ENCODE assay signal across 9 mouse cellular contexts in genomic region chr6:100608429-100608828, GRCm38 (mm10).
DNase-seq lines count a peak whose midpoint lies in the region; ATAC-seq and TF ChIP-seq lines count a peak whose summit lies in the region.
"Had no signal": no experiment of that assay in that cellular context is flagged by ENCODE, and none has a peak within 500 bp of the region (broad histone marks: within the 10 kb centered on the region; RNA-seq: fewer than 3 reads in every experiment).

No protein-coding gene starts in this region.

- 95% methylated on average over 3 of the region's 3 CpGs for WGBS in forebrain, postnatal 0 days
- WGBS in forebrain, embryonic 10.5 days: 92% methylated on average over 3 of the region's 3 CpGs
- WGBS in embryonic facial prominence, embryonic 10.5 days: 89% methylated on average over 3 of the region's 3 CpGs

- H3K27me3 ChIP-seq in forebrain, postnatal 0 days (ENCODE audit: insufficient read depth, low read length): no peaks in the 10 kb centered on the region
- H3K27me3 ChIP-seq in forebrain, embryonic 10.5 days (ENCODE audit: poor library complexity, severe bottlenecking): no peaks in the 10 kb centered on the region
- H3K27me3 ChIP-seq in embryonic facial prominence, embryonic 10.5 days (replicated peaks; ENCODE audit: low read depth, poor library complexity, severe bottlenecking): no peaks in the 10 kb centered on the region
- H3K27me3 ChIP-seq: lung, embryonic 15.5 days had no signal

- DNase-seq in forebrain, postnatal 0 days: no peak
- DNase-seq in forebrain, embryonic 10.5 days (ENCODE audit: extremely low spot score, low spot score): no peak
- DNase-seq in lung, postnatal 36 days: peak; percentile 52
- no peak for DNase-seq in lung, adult 18-20 months
- DNase-seq in embryonic facial prominence, embryonic 10.5 days (ENCODE audit: low spot score): peak; percentile 28
- DNase-seq in thymus, postnatal 14 days: peak; percentile 54
- no peak for DNase-seq in layer of hippocampus, postnatal 36 days
- DNase-seq in adrenal gland, postnatal 25 days: no peak

- H3K4me2 ChIP-seq in forebrain, postnatal 0 days (ENCODE audit: low read depth): no peak overlapping the region
- H3K4me2 ChIP-seq: lung, embryonic 15.5 days had no signal

- no peak overlapping the region for H3K9ac ChIP-seq in forebrain, postnatal 0 days
- H3K9ac ChIP-seq: lung, embryonic 15.5 days had no signal

- H3K4me3 ChIP-seq in forebrain, postnatal 0 days (ENCODE audit: low read depth, low read length): no peak overlapping the region
- no peak overlapping the region for H3K4me3 ChIP-seq in forebrain, embryonic 10.5 days
- H3K4me3 ChIP-seq in embryonic facial prominence, embryonic 10.5 days: no peak overlapping the region
- H3K4me3 ChIP-seq: lung, embryonic 15.5 days had no signal

- H3K36me3 ChIP-seq in forebrain, postnatal 0 days (ENCODE audit: insufficient read depth): no peaks in the 10 kb centered on the region
- peaks cover 34% of the 10 kb centered on the region; the same call in 1 of the 2 replicates for H3K36me3 ChIP-seq in forebrain, embryonic 10.5 days (replicated peaks)
- peaks cover 22% of the 10 kb centered on the region for H3K36me3 ChIP-seq in embryonic facial prominence, embryonic 10.5 days (replicated peaks)

- H3K4me1 ChIP-seq in forebrain, postnatal 0 days (ENCODE audit: insufficient read depth): no peaks in the 10 kb centered on the region
- peaks cover 3% of the 10 kb centered on the region for H3K4me1 ChIP-seq in forebrain, embryonic 10.5 days
- peaks cover 2% of the 10 kb centered on the region for H3K4me1 ChIP-seq in embryonic facial prominence, embryonic 10.5 days
- H3K4me1 ChIP-seq: lung, embryonic 15.5 days had no signal

- TF ChIP-seq CTCF in forebrain, postnatal 0 days (IDR thresholded peaks at IDR 0.05; ENCODE audit: low read depth): peak; percentile 50

- ATAC-seq in forebrain, postnatal 0 days: no peak

- H3K27ac ChIP-seq in forebrain, postnatal 0 days (ENCODE audit: low read depth, low read length): no peak overlapping the region
- H3K27ac ChIP-seq in forebrain, embryonic 10.5 days: no peak overlapping the region
- H3K27ac ChIP-seq in embryonic facial prominence, embryonic 10.5 days (replicated peaks): no peak overlapping the region
- H3K27ac ChIP-seq: lung, embryonic 15.5 days had no signal

- H3K9me3 ChIP-seq in forebrain, postnatal 0 days (ENCODE audit: low read length): no peaks in the 10 kb centered on the region
- H3K9me3 ChIP-seq in forebrain, embryonic 10.5 days: no peaks in the 10 kb centered on the region
- H3K9me3 ChIP-seq in embryonic facial prominence, embryonic 10.5 days: no peaks in the 10 kb centered on the region
- H3K9me3 ChIP-seq: lung, embryonic 15.5 days had no signal

Comparison
In these comparisons a context has a peak if more than half of its experiments do, and no peak if none do; other contexts are left out.
1. DNase-seq: peak in lung, postnatal 36 days (single experiment), embryonic facial prominence, embryonic 10.5 days (single experiment) and thymus, postnatal 14 days (single experiment); none in forebrain, postnatal 0 days (single experiment), forebrain, embryonic 10.5 days (single experiment), lung, adult 18-20 months (0 of 2), layer of hippocampus, postnatal 36 days (0 of 2) and adrenal gland, postnatal 25 days (single experiment).